Mouse (Mus musculus): ENCODE measurements around the gene Gtf2ird1.
"Not testable (repeated sequence)": the region's sequence is repeated elsewhere in the genome, so short reads cannot be mapped to it uniquely, and the experiment has no call there.

The Gtf2ird1 gene

DNA sequence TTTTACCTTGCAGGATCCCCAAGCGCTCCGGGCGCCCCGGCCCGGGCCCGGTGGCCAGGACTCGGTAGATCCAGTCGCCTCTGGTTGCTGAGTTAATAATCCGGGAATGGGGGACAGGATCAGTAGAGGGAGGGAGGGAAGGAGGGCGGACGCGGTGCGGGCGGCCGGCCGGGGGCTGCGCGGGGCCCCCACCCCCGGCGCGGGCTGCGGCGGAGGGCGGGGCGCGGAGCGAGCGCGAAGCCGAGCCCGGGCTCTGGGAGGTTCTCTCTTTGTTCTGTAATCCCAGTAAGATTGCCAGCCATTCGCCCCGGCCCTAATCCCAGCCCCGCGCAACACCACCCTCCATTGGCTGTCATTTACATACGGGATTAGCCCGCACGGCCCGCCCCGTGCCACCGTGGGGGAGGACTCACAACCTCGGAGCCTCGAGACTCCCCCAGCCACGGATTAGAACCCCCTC lies at the start of gene Gtf2ird1:
Gtf2ird1 (minus strand) TSS at position 214 of the 460 bp plus-strand sequence.
- DNase-seq: peak; percentile 88

DNA sequence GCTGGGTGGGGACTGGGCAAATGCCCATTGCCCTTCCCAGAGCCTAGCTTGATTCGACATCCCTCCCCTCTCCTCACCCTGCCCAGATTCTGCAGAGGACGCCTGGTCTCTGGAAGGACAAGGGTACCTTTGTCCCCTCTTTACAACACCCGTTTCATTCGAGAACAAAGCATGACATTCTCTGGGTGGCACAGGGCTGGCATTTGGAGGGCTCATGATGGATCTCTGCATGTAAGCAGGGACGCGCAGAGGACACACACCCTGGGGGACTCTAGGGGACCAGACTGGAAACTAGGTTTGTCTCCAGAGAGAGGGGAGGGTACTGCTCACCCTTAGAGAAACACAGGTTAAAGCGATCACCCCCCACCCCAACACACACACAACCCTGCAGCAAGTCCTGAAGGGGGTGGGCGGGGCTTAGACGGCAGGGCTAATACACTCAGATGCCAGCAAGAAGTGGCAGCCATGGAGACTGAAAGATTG lies 49.3 kb upstream of the Gtf2ird1 start:
- no peak for DNase-seq

DNA sequence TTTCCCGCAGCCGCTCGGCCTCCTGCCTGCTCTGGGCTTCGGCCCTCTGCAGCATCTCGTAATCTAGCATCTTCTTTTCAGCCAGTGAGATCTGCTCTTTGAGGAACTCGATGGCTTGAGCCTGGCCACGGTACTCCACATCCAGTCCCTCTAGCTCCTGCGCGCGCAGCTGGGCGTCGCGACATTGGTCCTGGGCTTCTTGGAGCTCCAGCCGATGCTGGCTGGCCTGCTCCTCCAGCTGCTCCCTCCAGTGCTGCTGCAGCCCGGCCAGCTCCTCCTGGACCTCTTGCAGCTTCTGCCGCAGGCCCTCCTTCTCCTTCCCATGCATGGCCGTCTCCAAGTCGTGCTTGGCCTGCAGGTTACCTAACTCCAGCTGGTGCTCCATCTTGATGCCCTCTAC lies 46.1 kb upstream of the Gtf2ird1 start:
- DNase-seq: no peak

DNA sequence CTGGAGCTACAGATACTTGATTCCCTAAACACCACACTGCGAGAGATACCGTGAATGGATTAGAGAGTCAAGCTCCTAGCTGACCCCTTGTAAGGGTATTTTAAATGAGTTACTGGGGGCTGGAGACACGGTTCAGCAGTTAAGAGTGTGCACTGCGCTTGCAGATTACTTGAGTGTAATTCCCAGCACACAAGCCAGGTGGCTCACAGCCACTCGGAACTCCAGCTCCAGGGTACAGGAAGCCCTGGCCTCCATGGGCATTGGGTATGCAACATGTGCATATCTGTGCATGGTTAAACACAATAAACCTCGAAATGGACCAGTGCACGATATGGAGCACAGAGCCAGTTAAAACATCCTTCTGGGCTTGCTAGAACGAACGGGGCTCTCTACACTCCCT lies 44.9 kb upstream of the Gtf2ird1 start:
- peak; percentile 32 for DNase-seq

DNA sequence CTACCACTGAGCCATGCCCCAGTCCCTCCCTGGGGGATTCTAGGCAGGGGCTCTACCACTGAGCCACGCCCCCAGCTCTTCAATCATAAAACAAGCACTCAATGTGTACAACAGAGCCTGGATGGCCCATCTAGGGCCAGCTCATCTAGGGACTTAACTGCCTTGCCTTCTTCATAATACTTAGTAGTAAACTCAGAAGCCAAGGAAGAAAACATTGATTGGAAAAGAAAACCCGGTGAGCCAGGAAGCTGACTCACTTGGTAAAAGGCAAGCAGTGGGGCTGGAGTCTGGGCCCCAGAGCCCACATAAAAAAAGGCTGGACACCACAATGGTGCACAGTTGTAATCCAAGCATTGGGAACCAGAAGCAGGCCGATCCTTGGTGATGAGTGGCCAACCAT lies 44.2 kb upstream of the Gtf2ird1 start:
- no peak for DNase-seq

DNA sequence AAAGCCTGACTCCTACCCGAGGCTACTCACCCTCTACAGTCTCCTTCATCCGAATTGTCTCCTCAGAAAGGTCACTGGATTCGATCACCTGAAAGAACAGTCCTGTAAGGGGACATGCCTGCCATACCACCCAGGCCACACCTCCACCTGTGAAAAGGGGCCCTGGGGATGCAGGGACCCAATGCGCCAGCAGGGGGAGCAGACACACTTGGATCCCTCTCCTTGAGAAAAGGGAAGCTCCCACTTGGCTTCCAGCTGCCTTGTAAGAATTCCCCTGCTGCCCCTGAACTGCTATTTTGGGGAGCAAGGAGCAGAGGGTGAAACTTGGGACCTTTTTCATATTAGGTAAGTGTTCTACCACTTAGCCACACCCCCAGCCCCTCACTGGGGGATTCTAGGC lies 43.5 kb upstream of the Gtf2ird1 start:
- DNase-seq: peak; percentile 69

DNA sequence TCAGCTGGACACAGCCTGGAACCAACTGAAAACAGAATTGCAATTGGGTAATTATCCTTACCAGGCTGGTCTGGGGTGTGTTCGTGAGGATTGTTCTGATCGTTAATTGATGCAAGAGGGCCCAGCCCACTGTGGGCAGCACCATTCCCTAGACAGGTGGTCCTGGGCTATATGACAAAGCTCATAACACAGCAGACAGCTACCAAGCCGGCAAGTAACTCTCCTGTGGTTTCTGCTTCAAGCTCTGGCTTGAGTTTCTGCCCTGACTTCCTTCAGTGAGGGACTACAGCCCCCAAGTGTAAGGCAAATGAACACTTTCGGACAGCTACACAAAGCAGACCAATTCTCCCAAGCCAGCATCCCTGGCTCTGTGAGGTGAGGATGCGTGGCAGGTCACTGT lies 40.5 kb upstream of the Gtf2ird1 start:
- DNase-seq: no peak

DNA sequence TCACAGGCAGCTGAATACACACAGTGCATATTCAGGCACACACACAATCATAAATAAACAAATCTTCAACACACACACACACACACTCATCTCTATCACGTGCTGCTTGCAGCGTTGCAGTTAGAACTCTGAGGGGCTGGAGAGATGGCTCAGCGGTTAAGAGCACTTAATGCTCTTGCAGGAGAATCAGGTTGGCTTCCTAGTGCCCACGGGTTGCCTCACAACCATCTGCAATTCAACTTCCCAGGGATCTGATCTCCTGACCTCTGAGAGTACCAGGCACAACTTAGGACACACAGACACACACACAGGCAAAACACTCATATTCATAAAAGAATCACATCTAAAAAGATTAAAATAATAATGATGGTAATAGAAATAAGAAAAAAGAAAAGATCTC lies 39.3 kb upstream of the Gtf2ird1 start:
- DNase-seq: no peak

DNA sequence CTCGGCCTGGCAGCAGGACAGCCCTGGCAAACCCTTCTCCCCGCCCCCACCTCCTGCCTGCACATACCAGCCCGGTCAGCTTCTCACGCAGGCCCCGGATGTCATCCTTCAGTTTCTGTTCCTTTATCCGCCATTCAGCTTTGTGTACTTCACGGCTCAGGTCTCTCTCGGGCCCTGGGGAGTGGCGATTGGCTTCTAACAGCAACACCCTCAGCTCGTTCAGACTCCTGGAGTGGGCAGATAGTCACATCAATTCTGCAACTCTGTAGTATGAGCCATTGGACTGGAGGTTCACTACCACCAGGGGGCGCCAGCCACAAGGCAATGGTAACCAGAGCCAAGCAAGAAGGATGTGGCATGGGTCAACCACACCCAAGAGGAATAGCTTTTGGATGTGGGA lies 37.6 kb upstream of the Gtf2ird1 start:
- DNase-seq: peak; percentile 91

DNA sequence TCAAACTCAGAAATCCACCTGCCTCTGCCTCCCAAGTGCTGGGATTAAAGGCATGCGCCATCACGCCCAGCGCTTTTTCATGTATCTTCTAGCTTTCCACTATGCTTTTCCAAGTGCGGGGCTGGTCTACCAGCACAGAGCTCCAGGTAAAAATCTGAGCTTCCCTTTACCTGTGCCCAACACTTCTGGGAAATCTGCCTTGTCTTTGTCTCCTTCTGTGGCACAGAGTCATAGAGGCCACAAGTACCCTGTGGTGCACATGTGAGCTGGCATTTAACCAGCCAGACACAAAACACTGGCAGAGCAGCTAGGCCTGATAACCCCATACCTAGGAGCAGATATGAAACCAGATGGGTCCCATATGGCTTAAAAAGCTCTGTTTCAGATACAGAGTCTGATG lies 36.4 kb upstream of the Gtf2ird1 start:
- no peak for DNase-seq

DNA sequence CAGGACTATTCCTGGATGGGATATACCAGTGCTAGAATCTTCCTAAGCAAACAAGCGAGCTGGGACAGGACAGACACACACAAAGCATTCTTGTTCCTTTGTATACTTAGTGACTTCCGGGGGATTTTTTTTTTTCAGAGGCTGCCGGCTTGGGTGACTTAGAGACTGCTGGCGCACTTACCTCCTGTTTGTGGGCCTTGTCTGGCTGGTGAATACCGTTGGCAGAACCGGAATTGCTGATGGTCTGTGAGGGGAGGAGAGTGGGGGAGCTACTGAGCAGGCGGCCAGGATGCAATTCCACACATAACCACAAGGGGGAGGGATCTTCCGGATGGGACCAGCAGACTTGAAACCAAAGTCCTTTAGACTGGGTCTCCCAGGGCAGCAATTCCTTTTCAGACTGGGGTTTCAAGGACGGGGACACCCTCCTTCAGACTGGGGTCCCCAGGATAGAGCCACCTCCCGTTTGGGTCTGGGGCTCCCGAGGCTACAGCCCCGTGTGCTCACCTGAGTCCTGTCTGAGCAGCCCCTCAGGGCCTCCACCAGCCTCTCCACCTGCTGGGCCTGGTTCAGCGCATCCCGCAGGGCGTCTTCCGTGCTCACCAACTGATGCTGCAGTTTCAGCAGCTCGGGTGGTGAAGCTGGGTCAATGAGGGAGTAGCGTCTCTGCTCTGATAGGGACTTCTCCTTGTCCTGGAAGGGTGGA lies 35.3 kb upstream of the Gtf2ird1 start:
- peak; percentile 88 for DNase-seq

DNA sequence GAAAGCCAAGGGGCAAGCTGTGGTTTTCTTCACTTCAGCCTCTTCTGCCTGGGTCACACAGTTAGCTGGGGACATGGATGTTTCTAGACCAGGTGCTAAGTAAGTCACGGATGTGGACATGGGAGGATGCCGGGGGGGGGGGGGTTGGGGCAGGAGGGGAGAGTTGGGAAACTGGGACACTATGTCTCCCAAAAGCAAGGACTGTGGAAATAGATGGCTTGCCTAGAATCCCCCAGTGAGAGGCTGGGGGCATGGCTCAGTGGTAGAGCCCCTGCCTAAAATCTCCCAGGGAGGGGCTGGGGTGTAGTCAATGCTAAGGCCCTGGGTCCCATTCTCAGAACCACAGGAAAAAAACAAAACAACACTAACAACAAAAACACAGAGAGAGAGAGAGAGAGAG lies 34.7 kb upstream of the Gtf2ird1 start:
- DNase-seq: no peak

DNA sequence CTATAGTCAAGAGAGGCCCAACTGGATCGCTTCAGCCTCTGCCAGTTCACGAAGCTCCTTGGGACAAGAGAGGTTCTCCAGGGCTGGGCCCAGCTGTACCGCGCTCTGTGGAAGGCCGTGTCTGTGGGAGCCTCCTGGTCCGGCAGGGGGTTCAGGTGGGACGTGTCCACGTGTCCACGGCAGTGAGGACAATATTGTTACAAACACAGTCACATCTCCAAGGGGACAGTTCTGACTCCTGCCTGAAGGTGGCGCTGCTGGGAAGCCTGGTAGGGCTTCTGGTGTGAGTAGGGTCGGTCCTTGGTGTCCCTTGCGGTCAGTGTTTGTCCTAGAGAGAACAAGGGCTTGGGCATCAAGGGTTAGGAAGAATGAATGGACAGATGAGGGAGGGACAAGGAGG lies 33.9 kb upstream of the Gtf2ird1 start:
- no peak for DNase-seq

DNA sequence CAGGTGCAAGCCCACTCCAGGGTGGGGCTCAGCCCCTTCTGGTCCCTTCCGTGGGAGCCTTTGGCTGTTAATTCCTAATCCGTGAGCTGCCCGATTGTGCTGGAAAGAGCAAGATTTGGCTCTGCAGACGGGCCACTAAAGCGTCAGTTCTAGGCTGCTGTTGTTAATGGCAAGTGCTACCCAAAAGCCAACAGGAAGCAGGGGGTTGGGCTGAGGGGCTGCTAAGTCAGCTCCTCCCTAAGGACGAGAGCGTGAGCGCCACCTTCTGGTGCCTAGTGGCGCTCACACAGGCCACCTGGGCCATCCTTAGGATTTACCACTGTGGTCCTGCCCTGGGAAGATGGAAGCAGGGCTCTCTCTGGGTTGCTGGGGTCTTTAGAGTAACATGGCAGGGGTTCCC lies 33.1 kb upstream of the Gtf2ird1 start:
- DNase-seq: peak; percentile 40

DNA sequence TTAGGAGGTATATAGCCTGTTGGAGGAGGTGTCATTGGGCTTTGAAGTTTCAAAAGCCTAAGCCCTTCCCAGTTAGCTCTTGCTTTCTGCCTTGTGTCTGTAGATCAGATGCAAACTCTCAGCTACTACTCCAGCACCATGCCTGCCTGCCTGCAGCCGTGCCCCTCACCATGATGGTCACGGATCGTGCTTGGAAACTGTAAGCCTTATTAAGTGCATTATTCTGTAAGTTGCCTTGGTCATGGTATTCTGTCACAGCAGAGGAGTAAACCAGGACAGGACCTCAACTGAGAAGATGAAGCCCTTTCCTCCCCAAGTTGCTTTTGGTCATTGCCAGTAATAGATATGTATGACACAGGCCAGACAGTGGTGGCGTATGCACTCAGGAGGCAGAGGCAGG lies 32.1 kb upstream of the Gtf2ird1 start:
- no peak for DNase-seq

DNA sequence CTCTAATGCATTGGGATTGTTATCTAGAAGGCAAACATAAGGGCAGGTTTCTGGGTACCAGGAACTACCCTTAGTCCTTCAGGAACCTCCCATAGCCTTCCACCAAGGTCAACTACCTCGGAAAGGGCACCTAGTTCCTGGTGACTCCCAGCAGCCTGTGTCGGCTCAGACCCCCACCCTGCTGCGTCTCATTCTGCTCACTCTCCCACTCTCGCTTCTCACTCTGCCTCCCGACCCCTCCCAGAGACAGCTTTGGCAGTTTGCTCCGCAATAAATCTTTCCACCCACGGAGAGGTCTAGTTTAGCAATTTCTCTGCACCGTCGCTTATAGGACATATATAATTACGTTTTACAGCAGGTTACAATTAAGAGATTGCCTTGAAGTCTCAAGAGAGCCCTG lies 31.5 kb upstream of the Gtf2ird1 start:
- no peak for DNase-seq

DNA sequence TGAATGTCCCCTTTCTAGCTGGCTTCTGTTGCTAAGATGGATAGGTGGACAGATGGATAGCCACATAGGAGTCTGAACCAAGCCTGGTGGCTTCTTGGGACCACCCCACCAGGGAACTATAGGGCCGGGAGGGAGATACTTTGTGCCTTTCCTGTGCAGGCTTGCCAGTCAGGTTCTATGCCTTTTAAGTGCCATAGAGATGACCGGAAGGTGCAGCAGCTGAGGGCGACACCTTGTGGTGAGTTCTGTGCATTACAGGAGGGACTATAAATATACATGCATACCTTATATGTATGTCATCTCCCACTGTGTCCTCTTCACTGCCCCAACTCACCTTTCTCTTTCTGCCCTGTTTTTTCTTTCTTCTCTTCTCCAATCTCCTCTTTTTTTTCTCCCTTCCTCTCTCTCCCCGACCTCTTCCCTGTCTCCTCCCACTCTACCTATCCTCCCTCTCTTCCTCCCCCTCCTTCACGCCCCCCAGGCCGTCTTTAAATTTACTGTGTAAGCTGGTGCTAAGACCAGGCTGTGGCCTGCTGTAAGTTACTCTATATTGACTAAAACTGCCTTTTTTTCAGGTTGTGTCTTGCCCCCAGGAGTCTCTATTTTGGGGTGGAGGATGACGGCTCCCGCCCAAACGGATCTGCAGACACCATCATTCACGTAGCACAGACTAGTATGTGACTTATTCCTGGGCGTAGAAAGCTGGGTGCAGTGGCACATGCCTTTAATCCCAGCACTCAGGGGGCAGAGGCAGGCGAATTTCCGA lies 29.6 kb upstream of the Gtf2ird1 start:
- peak; percentile 71 for DNase-seq

DNA sequence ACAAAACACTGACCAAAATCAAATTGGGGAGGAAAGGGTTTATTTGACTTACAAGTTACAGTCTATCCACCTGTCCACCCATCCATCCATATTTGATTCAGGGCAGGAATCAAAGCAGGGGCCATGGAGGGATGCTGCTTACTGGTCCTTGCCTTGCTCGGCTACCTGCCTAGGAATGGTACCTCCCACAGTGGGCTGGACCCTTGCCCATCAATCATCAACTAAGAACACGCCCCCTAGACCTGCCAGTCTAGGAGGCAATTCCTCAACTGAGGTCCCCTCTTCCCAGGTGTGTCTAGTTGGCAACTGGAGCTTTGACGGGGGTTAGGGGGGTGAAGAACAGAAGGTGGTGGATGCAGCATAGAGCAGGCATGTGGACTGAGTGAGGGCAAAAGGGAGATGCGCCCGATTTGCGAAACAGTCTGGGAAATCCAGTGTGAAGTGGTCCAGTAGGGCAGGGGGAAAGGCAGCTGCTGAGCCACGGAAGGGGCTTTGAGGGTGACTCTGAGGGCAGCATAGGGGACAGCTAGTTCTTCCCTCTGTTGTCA lies 28.7 kb upstream of the Gtf2ird1 start:
- DNase-seq: no peak

DNA sequence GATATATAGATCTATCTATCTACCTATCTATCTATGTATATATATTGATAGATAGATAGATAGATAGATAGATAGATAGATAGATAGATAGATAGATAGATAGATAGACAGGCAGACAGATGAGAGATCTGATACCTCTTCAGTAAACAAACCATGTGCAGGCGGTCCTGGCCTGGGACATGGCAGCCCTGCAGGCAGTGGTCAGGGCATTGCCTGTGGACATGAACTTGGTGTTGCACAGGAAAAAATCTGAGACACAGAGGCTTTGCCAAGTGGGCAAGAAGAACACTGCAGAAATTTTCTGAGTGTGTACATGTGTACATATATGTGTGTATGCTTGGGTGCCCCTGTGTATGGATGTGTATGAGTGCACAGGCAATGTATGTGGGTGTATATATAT lies 26.8 kb upstream of the Gtf2ird1 start:
- no peak for DNase-seq

DNA sequence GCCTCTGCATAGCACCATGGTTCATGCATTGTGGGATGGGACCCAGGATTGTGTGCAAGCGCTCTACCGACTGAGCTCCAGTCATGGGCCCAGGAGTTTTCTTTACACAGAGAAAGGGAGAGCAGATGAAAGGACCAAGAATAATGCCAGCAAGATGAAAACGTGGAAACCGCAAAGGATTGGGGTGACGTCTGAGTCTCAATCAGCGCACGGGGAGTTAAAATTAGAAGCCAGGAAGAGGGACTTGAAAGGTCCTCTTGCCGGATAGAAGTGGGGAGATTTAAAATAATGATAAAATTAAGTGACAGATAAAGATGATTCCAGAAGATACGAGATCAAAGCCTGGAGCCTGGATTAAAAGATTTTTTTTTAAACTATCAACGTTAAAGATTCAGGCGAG lies 25.8 kb upstream of the Gtf2ird1 start:
- no peak for DNase-seq

DNA sequence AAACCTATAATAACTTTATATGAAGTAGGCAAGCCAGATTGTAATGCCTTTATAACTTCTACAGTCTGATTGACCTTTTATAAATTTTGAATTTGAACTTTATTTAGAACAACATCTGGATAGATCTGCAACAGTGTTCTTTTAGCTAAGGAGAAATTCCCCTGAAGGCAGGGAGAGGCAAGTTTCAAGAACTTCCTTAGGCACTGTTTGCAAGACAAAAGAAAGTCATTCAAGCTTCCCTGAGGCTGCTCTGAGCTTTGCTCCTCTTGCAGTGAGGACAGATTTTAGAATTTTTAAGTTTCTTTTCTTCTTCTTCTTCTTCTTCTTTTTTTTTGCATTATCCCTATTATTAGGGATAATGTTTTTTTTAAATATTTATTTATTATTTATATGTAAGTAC lies 22.4 kb upstream of the Gtf2ird1 start:
- DNase-seq: not testable (repeated sequence)

DNA sequence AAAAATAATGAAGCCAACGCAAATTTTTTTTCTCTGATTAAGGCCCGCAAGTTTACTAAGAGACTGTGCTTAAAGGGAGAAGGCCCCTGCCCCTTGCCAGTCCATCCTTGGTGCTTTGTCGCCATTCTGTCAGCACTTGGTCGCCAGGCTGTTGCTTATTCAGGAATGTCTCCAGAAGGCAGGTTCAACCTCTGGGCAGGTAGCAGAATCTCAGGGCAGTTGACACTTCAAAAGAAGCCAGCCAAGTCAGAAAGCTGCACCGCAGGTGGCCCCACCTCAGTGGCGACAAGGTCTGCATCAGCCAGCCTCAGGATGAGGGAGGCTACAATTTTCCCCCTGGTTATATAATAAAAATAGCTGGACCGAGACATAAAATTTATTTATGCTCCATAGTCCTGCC lies 19.2 kb upstream of the Gtf2ird1 start:
- DNase-seq: not testable (repeated sequence)

DNA sequence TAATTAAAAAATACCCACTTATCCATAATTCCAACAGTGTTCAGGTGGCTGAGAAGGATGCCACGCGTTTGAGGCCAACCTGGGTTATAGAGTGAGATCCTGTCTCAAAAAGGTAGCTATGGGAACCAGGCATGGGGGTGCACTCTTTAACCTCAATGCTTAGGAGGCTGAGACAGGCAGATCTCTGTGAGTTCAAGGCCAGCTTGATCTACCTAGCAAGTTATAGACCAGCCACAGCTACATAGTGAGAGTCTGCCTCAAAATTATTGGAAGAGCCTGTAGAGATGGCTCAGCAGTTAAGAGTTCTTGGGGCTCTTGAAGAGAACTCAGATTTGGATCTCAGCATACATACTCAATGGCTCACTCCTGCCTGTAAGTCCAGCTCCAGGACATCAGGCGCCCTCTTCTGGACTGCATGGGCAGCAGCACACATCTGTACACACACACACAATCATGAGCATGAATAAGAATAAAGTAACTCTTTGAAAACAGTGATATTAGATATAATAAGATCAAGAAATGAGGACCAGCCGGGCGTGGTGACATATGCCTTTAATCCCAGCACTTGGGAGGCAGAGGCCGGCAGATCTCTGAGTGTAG lies 18.6 kb upstream of the Gtf2ird1 start:
- DNase-seq: no peak

DNA sequence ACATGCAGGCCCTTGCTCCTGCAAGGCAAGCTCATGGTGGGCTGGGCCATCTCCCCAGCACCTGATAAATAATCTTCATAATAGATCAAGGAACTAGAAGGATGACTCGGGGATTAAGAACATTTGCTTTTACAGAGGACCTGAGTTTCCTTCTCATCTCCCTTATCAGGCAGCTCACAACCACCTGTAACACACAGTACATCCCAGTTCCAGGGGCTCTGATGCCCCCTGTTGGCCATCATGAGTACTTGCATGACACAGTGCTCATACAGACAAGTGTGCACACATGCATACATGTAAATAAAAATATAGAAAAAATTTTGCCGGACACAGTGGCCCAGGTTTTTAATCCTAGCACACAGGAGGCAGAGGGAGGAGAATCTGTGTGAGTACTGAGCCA lies 17.4 kb upstream of the Gtf2ird1 start:
- no peak for DNase-seq

Measured in kidney, postnatal 14 days (tissue).